Mouse (Mus musculus) heart, postnatal 0 days (tissue): ENCODE data around the gene Zic4. TPM values are rescaled to one million over a fixed set of nuclear protein-coding genes. Genes with fewer than 3 reads are reported as not detected.

Experiments
- ATAC-seq: fragments of 200-750 bp; cut with Nextera tagmentation; 2 replicates; pipeline ENCODE4 v1.8.0; 2017; ENCODE audit warnings: low read depth, moderate number of reproducible peaks, moderate library complexity; ENCODE audit not compliant: insufficient read depth
- DNase-seq: peaks from one replicate; pipeline ENCODE4 v3.0.0-alpha.2; 2016; ENCODE audit warnings: low spot score
- H3K27ac ChIP-seq: fragments of 300-500 bp; sonication (generic); 2 replicates; pipeline ENCODE4 v1.5.1; 2014; ENCODE audit warnings: low read depth, mild to moderate bottlenecking
- H3K27me3 ChIP-seq: fragments of 300-500 bp; sonication (generic); 2 replicates; pipeline ENCODE4 v1.6.1; 2014; ENCODE audit warnings: low read length, mixed read lengths; ENCODE audit not compliant: control insufficient read depth, insufficient read depth
- H3K36me3 ChIP-seq: fragments of 300-500 bp; sonication (generic); replicated peaks from 2 replicates; pipeline ENCODE4 v1.6.1; 2014; ENCODE audit warnings: low read length, mixed read lengths; ENCODE audit not compliant: control insufficient read depth, insufficient read depth
- H3K4me1 ChIP-seq: fragments of 300-500 bp; sonication (generic); 2 replicates; pipeline ENCODE4 v1.6.1; 2014; ENCODE audit warnings: antibody characterized with exemption; ENCODE audit not compliant: control insufficient read depth, insufficient read depth
- H3K4me2 ChIP-seq: fragments of 300-500 bp; sonication (generic); 2 replicates; pipeline ENCODE4 v1.6.1; 2014; ENCODE audit warnings: low read depth, mild to moderate bottlenecking, low read length, moderate library complexity
- H3K4me3 ChIP-seq: fragments of 300-500 bp; sonication (generic); 2 replicates; pipeline ENCODE4 v1.5.1; 2014; ENCODE audit warnings: low read depth, low read length
- H3K9ac ChIP-seq: fragments of 300-500 bp; sonication (generic); replicated peaks from 2 replicates; pipeline ENCODE4 v1.6.1; 2014; ENCODE audit warnings: low read depth, low read length, mixed read lengths
- H3K9me3 ChIP-seq: fragments of 300-500 bp; sonication (generic); replicated peaks from 2 replicates; pipeline ENCODE4 v1.6.1; 2016; ENCODE audit warnings: low read length; ENCODE audit not compliant: control insufficient read depth
- CTCF ChIP-seq: IDR thresholded peaks from 2 replicates; pipeline ENCODE4 v1.5.1; 2016; ENCODE audit warnings: antibody characterized with exemption, control low read depth, low read depth
- EP300 ChIP-seq: IDR thresholded peaks from 2 replicates; pipeline ENCODE4 v1.6.1; 2016; ENCODE audit warnings: antibody characterized with exemption, low read depth
- WGBS: fragments of 180-500 bp; shearing (Covaris S2); extraction: QIAGEN DNeasy Blood & Tissue Kit; methylation state at CpG from one replicate; pipeline ENCODE4 v1.1.7; 2014; 5-methylcytosine and 5-hydroxymethylcytosine counted together
- polyA plus RNA-seq: library from polyadenylated mRNA; unstranded; fragments of >200 nt; fragmentation: Nextera tagmentation; extraction: Ambion mirVana; gene quantifications from 2 replicates; pipeline ENCODE4 v1.2.1, GENCODE M21; 2015
- total RNA-seq: library from RNA; depleted of rRNA; stranded (reverse); fragments of >200 nt; gene quantifications from 2 replicates; pipeline ENCODE4 v1.2.3, GENCODE M21; 2014; ENCODE audit warnings: low replicate concordance

Gene Zic4
- total and polyA plus RNA-seq, 2 experiments from 2014 or later: not detected

- under 1% methylated on average over 8 of the region's 8 CpGs for WGBS
- no peak overlapping the region for H3K27ac ChIP-seq
- no peak overlapping the region for H3K9ac ChIP-seq
- H3K4me1 ChIP-seq: peaks cover 6% of the 10 kb centered on the region; the same call in 1 of the 2 replicates
- no peak overlapping the region for H3K4me3 ChIP-seq
- no peak for DNase-seq
- H3K9me3 ChIP-seq: no peaks in the 10 kb centered on the region
- H3K27me3 ChIP-seq: peaks cover 100% of the 10 kb centered on the region
- H3K4me2 ChIP-seq: no peak overlapping the region
- ATAC-seq: no peak
- TF ChIP-seq EP300: no peak
- no peak for TF ChIP-seq CTCF
- no peaks in the 10 kb centered on the region for H3K36me3 ChIP-seq
Measured at GRCm38 (mm10) chr9:91385561-91386430, 23.6 kb downstream of the Zic4 start.

- Histone ChIP-seq H3K36me3 (no peaks in the 10 kb centered on the region), H3K9me3 (no peaks in the 10 kb centered on the region), H3K27me3 (peaks cover 100% of the 10 kb centered on the region), H3K27ac (no peak overlapping the region), H3K4me3 (no peak overlapping the region), H3K4me1 (peaks cover 4% of the 10 kb centered on the region; the same call in 1 of the 2 replicates), H3K9ac (no peak overlapping the region), H3K4me2 (no peak overlapping the region)
- TF ChIP-seq CTCF: no peak
- no peak for TF ChIP-seq EP300
- DNase-seq: no peak
- WGBS: 4% methylated on average over 17 of the region's 17 CpGs
- ATAC-seq: no peak
Measured at GRCm38 (mm10) chr9:91386502-91386890, 24.3 kb downstream of the Zic4 start.

GRCm38 (mm10) chr9:91386891-91387739 is 24.9 kb downstream of the Zic4 start:
- ATAC-seq: no peak
- no peak for TF ChIP-seq CTCF
- WGBS: 2% methylated on average over 31 of the region's 31 CpGs
- no peak overlapping the region for H3K4me2 ChIP-seq
- H3K9me3 ChIP-seq: no peaks in the 10 kb centered on the region
- no peaks in the 10 kb centered on the region for H3K36me3 ChIP-seq
- H3K27me3 ChIP-seq: peaks cover 100% of the 10 kb centered on the region
- H3K9ac ChIP-seq: no peak overlapping the region
- H3K27ac ChIP-seq: no peak overlapping the region
- H3K4me3 ChIP-seq: no peak overlapping the region
- H3K4me1 ChIP-seq: no peaks in the 10 kb centered on the region
- DNase-seq: no peak

GRCm38 (mm10) chr9:91387740-91388080 is 25.5 kb downstream of the Zic4 start:
- ATAC-seq: no peak
- no peaks in the 10 kb centered on the region for H3K9me3 ChIP-seq
- no peak overlapping the region for H3K4me3 ChIP-seq
- no peak for DNase-seq
- no peaks in the 10 kb centered on the region for H3K4me1 ChIP-seq
- no peak overlapping the region for H3K27ac ChIP-seq
- H3K27me3 ChIP-seq: peaks cover 100% of the 10 kb centered on the region
- H3K4me2 ChIP-seq: no peak overlapping the region
- WGBS: under 1% methylated on average over 5 of the region's 5 CpGs
- no peaks in the 10 kb centered on the region for H3K36me3 ChIP-seq
- H3K9ac ChIP-seq: no peak overlapping the region
- no peak for TF ChIP-seq CTCF
- no peak for TF ChIP-seq EP300

GRCm38 (mm10) chr9:91388173-91388572 is 26.0 kb downstream of the Zic4 start:
- H3K4me1 ChIP-seq: no peaks in the 10 kb centered on the region
- ATAC-seq (no peak), DNase-seq (no peak)
- no peak overlapping the region for H3K27ac ChIP-seq
- H3K9ac ChIP-seq: no peak overlapping the region
- no peak overlapping the region for H3K4me2 ChIP-seq
- TF ChIP-seq EP300 (no peak), CTCF (no peak)
- WGBS: under 1% methylated on average over 4 of the region's 4 CpGs
- H3K4me3 ChIP-seq: no peak overlapping the region
- H3K36me3 ChIP-seq: no peaks in the 10 kb centered on the region
- peaks cover 100% of the 10 kb centered on the region for H3K27me3 ChIP-seq
- H3K9me3 ChIP-seq: no peaks in the 10 kb centered on the region
